Mouse (Mus musculus) kidney, postnatal 36 days (tissue): ENCODE results near the gene Plekhj1.

Experiments used
- DNase-seq, 2 experiments: peaks; one replicate each; pipeline ENCODE4 v3.0.0; 2021 to 2022; ENCODE audit warnings: mixed read lengths in 2 of 2

Gene Plekhj1

DNA sequence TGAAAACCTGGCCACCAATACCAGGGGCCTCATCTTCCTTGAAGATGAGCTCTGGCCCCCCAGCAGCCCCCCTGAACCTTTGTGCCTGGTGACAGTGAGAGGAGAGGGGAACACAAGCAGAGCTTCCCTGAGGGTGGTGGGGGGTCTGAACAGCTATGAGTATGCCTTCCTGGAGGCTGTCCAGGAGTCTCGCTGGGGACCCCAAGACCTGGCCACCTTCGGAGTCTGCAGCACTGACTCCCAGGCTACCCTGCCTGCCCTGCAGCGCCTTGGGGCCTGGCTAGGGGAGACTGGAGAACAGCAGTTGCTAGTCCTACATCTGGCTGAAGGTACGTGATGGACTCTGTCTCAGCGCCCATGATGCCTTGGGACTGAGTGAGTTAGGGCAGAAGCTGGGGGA is 6.9 kb upstream of the Plekhj1 start:
- no peak for DNase-seq

DNA sequence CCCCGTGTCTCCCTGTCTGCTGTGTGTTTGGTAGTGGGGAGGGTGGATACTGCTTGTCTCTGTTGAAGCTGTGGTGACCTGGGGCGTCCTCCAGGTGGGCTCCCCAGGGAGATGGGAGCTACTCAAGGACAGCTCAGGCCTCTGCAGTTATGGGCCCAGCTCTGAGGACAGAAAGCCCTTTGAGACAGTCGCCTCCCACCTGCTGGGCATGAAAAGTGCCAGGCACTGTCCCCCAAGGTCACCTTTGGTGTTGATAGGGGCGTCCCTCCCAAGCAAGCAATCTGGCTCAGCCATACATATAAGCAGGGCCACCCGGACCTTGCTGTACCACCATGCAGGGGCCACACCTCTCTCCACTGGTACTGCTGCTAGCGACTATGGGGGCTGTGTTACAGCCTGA is 6.5 kb upstream of the Plekhj1 start, which contains the start of gene Amh:
Amh (plus strand) TSS at position 328 of the 400 bp plus-strand sequence.
- DNase-seq, result no peak

DNA sequence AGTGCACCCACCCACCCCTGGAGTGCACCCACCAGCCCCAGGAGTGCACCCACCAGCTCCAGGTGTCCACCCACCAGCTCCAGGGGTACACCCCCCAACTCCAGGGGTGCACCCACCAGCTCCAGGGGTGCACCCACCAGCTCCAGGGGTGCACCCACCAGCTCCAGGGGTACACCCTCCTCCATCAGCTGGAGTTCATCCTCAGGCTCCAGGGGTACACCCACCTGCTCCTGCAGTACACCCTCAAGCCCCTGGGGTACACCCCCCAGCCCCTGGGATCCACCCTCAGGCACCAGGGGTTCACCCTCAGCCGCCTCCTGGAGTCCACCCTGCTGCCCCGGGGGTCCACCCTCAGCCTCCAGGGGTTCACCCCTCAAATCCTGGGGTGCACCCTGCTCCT is 5.9 kb upstream of the Plekhj1 start:
- DNase-seq, result no peak

DNA sequence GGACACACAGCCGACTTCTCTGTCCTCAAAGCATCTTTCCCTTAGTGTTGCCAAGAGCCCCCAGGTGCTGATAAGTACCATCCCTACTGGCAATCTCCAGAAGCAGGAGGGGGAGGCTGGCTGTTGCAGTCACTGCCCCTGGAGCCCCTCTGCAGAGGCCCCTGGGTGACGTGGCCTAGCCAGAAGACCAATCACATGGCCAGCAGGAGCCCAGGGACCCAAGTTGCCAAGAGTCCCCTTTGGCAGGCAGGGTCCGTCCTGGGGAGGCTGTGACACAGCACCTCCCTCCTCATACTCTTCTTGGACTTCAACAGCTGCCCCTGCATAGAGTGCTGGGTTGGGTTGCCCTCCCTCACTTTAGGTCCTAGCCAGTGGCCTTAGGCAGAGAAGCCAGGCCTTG is 4.6 kb upstream of the Plekhj1 start:
- no peak for DNase-seq

DNA sequence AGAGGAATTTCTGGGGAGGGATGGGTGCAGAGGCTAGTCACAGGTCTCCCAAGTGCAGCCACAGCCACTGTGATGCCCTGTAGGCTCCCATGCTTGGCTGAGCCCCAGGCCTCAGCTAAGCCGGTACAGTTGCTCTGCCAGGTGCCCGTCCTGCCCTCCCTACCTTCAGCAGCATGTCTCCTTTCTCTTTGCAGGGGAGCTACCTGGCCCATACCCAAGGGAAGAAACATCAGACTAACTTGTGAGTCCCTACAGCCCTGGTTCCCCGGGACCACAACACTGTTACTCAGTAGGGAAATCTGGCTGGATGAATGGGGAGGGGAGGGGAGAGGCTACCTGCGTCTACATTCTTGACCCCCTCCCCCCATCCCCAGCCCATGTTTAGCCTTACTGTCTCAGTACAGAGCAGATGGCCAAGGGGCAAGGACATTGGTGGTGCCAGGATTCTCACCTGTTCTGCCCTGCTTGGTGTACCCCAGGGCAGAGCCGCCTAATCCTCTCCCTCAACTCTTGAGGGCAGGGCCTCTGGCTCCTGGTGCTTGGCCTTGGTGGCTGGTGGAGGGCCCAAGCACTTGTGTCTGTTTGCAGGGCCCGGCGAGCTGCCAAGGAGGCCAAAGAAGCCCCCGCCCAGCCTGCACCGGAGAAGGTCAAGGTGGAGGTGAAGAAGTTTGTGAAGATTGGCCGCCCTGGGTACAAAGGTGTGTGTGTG is 3.9 kb upstream of the Plekhj1 start:
- DNase-seq, result no peak

DNA sequence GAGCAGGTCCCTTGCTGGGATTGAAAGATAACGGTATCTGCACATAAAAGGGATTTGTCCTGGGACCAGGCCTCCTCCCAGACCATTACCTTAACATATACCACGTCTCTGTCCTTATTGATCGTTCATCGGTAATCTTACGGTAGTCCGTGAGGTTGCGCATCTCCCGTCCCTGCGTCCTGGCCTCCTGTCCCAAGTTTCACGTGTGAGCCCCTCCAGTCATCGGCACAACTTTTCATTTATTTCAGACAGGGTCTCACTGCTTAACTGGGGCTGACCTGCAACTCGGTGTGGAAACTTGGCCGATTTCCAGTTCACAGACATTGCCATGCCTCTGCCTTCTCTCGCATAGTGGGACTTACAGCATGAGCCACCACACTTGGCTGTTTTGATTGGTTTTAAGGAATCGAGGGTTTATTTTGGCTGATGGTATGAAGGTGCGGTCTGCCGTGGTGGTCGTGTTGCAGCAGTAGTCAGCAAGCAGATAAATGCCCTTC is 692 bp upstream of the Plekhj1 start:
- no peak for DNase-seq

DNA sequence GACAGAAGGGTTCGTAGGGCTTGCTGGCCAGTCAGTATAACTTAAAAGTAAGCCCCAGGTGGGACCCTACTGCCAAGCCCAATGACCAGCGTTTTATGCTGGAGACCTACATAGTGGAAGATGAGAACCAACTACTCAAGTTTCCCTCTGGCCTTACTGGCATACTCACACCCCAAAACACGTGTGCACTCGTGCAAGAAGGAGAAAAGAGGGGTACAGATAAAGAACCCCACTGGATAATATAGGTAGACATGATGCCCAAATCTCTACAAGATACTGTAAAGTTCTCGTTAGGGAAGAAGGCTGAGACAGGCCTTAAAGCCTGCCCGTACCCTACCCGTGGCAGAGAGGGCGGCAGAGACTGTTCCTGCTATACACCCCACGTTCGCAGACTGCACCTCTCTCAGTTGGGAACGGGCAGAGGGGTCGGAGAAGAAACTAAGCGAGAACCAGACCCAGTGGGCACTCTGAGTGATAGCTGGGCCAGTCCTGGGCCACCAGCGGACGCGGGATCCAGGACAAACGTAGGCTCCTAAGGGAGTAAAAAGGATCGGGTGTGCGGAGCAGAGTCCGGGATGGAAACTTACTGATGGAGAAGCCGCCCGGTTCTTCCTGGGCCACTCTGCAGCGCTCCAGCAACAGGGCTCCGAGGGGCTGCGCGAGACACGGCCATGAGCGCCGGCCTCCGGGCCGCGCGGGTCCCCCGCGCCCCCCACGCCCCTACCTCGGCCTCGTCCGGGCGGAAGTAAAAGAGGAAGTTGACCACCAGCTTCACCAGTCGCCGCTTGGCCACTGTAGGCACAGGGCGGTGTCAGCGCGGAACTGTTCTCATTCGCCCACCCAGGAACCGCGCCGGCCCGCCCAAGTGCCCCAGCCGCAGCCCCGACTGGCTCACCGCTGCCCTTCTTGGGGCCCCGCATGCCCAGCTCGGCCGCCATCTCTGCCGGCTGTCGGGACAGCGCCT is 958 bp downstream of the Plekhj1 start:
- peak in 1 of 2 experiments; percentile 77 for DNase-seq

DNA sequence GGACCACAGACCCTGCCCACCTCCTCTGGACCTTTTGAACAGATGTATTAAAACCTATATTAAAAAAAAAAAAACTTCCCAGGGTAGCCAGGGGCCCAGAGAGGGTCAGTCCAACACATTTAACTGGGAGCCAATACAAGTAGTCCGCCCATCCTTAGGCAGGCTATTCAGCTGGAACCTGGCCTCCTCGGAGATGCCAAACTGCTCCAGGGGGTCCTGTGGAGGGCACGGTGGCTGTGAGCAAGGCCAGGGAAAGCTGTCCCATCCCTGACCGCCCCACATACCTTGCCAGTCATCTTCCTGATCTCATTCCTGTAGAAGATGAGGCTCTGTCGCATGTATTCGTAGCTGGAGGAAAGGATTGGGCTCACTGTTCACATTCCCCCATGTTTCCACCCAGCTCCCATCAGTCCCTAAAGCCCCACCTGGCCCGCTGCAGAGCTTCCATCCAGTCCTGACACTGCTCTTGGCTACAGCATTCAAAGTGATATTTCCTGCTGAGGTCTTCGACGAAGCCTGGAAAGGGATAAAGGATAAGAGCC is 2.0 kb downstream of the Plekhj1 start:
- no peak for DNase-seq

DNA sequence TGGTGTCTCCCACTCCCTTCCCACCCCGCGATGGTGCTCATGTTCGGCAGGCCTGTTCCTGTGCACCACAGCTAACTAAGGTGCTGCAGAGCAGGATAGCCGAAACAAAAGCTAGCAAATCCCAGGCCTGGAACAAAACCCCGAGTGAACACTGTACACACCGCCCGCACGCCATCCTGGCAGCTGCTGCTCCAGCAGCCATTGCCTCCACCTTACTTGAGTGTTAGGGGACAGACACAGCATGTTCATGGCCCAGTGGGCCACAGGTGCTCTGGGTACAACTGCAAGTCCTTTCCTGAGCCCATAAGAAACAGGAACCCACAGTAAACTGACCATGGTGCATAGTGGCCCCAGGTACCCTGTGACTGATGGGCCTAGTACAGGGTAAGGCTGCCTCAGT is 3.7 kb downstream of the Plekhj1 start:
- DNase-seq, result no peak

DNA sequence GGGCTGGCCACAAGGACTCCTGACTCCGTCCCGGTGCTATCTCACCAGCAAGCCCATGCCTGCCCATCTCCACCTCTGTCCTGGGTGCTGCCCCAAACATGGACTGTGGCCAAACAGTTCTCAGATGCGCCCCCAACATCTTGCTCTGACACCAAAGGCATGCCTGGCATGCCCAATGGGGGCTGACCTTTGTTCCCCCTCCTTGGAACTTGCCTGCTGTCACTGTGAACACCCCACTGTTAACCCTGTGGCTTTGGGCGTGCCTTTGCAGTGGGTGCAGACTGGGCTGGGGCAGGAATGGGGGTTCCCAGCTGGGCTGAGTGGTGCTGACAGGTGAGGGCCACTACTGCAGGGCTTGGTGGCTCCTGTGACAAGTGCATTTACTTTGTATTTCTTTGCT is 4.6 kb downstream of the Plekhj1 start:
- DNase-seq, result peak in 1 of 2 experiments; percentile 23

DNA sequence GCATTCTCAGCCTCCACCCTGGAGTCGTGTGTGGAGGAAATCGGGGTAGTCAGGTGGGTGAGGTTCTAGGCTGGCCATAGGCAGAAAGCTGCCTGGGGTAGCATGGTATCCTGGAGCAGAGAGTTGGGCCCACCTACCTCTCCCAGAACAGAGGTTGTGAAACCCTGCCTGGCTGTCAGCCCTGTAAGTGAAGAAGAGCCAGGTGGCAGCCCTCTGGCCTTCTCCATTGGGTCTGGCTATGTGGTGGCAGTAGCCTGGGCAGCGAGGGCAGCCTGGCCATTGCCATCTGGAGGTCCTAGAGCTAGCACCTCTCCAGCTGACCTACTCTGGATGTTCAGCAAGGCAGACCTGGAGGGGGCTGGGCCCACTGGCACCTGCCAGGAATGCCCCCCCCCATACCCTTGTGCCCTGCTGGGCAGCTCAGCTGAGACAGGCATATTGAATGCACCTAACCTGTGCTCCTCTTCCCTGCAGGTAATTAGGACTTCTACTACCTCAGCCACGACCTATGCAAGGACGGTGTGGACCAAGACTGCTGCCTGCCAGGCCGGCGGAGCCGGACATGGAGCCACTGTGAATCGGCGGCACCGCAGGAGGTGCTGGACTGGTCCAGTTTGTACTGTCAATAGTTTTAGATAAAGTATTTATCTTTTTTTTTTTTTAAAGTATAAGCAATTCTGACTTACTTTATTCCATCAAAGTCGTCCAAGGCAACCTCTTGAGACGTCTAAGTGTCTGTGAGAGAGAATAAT is 5.2 kb downstream of the Plekhj1 start:
- no peak for DNase-seq

DNA sequence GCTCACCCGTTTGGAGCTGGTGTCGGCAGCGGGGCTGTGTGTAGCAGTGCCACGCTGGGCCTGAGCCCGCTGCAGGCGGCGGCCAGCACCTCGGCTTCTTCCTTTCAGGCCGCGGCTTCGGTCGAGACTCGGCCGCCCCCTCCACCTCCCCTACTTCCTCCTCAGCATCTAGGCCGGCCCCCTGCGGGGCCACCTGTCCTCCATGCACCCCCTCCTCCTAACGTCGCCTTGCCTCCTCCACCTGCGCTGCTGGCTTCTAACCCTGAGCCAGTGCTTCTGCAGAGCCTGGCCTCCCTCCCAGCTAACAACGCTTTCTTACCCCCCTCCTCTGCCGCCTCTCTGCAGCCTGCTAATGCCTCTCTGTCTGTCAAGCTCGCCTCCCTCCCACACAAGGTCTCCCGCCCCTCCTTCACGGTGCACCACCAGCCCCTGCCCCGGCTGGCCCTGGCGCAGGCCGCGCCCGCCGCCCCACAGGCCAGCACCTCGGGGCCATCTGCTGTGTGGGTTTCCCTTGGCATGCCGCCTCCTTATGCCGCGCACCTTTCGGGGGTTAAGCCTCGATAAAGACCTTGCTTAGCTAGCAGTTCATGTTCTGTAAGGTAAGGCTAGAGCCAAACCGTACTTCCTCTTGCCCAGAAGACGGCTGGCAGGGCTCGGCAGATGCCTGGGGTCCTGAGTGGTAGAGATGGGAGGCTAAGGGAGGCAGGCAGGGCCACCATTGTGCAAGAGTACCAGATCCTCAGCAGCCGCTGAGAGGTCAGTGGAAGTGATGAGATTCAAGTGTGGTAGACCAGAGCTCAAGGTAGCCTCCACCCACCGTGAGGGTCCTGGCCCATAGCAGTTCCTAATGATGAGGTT is 6.0 kb downstream of the Plekhj1 start:
- no peak for DNase-seq

DNA sequence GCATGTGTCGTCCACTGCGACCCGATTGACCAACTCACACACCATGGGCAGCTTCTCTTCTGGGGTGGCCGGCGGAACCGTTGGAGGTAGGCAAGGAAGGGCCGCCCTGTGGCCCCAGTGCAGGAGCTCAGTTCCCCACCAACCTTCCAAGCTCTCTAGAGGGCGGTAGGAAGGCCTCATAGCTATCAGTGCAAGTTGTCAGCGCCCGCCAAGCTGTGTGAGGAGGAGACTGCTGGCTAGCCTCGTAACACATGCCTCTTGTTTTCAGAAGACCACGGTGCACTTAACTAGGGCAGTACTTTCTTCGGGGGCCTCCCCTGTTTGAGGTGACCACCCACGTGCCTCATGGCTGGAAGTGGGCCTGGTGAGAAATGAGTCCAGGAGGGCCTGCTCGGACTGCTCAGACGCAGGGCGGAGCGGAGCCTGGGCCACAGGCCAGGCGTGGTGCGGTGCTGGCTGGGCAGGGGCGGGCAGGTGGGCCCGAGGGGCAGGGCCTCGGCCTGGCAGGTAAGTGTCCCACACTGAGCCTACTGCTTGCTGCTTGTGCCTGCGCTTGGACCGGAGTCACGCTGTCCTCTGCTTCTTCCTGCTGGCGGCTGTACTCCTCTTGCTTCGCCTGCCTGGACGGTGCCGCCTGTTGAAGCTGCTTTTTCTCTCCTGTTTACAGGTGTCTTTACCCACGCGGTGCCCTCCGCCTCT is 6.8 kb downstream of the Plekhj1 start:
- DNase-seq, result no peak

DNA sequence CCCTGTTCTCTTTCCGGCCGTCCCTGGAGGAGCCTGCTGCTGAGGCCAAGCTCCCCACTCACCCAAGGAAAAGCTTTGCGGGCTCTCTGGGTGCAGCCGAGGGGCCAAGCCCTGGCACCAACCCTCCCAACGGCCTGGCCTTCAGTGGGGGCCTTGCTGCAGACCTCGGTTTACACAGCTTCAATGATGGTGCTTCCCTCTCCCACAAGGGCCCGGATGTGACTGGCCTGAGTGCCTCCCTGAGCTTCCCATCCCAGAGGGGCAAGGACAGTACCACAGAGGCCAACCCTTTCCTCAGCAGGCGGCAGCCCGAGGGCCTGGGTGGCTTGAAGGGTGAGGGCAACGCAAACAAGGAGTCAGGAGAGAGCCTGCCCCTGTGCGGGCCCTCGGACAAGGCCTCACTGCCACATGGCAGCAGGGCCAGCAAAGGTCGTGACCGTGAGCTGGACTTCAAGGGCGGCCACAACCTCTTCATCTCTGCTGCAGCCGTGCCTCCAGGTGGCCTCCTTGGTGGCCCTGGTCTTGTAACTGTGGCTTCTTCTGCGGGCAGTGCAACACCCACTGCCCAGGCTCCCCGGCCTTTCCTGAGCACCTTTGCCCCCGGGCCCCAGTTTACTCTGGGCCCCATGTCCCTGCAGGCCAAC is 7.5 kb downstream of the Plekhj1 start:
- no peak for DNase-seq

DNA sequence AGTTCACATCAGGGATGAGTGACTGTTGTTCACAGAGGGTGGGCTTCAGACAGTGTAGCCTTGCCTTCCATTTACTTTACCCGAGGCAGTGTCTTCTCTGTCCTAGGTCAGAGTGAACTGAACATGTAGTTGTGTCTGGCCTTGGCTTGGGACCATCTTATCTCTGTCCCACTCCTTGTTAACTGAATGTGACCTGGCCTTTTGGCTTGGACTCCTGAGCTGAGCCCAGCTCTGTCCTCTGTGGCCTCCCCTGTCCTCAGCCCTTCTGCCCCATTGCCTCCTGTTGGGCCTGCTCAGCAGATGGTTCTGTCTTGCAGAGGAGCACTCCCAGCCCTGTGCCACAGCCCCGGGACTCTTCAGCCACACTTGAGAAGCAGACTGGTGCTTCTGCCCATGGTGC is 10.9 kb downstream of the Plekhj1 start:
- no peak for DNase-seq

DNA sequence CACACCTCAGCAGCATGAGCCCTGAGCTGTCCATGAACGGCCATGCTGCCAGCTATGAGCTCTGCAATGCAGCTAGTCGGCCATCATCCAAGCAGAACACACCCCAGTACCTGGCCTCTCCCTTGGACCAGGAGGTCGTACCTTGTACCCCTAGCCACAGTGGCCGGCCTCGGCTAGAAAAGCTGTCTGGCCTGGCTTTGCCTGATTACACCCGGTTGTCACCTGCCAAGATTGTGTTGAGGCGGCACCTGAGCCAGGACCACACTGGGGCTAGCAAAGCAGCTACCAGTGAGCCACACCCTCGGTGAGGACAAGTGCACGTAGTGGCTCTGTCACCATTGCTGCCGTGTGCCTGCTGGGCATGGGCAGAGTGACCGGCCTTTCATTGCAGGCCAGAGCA is 12.5 kb downstream of the Plekhj1 start:
- no peak for DNase-seq

DNA sequence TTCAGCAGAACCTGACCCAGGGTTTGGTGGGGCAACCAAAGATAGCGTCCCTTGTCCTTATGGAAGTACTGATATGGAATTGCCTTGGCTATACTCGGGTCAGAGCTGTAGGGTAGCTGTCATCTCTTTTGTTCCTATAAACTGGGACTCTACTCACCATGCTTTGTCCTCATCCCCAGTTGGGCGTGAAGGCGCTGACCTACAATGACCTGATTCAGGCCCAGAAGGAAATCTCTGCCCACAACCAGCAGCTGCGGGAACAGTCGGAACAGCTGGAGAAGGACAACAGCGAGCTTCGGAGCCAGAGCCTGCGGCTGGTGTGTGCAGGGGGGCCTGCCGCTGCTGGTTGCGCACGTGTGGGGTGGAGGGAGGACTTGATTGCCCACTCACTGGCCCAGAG is 13.6 kb downstream of the Plekhj1 start:
- DNase-seq, result no peak

DNA sequence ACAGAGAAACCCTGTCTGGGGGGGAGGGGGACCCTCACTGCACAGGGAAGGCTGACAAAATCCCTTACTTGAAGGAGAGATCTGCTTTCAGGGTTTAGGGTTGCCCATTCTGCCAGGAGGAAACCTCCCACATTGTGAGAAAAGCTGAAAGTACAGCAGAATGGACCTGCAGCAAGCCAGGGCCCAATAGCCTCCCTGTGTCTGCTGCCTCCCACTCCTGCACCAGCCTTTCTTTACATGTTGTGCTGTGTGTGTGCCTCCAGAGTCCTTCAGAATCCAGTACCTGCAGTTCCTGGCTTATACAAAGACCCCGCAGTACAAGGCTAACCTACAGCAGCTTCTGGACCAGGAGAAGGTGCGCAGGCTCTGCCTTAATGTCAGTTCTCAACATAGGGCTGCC is 14.1 kb downstream of the Plekhj1 start:
- no peak for DNase-seq

DNA sequence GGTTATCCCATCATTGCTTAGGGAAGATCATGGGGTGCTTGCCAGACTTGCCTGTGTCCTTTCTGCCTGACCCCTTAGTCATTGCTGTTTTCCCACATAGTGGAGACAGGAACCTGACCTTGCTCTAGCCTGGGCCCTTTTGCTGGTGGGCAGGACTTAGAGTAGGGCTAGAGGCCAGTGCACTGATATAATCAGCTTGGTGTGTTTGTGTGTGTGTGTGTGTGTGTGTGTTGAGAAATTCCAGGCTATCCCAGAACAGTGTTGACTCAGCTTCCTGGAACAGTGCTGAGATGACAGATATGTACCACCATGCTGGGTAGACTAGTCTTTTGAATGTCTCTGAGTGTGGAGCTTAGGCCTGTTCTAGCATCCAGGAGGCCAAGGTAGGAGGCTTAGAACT is 18.9 kb downstream of the Plekhj1 start:
- DNase-seq, result no peak

DNA sequence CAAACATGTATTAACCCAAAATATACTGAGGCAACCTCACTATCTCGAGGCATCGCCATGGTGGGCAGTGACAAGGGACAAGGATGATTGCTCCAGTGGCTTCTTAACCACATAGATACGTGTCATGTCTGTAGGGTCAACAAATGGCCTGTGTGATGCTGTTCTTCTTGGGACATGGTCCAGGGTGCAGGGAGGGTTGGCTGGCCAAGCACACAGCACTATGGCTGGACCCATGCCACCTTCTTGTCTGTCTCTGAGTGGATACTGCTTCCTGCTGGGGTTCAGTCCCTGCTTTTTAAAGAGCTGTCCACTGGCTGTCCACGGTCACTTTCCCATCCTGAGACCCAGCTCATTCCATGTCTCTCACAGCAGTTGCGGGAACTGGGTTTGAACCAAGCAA is 21.3 kb downstream of the Plekhj1 start:
- DNase-seq, result no peak
